Mouse (Mus musculus) urinary bladder, postnatal 14 days (tissue): ENCODE measurements around the gene Cdh18.
"Not testable (repeated sequence)": the region's sequence is repeated elsewhere in the genome, so short reads cannot be mapped to it uniquely, and the experiment has no call there.

Experiments
- DNase-seq: peaks from one replicate; pipeline ENCODE4 v3.0.0; 2021; ENCODE audit warnings: low spot score

The Cdh18 gene

GRCm38 (mm10) chr15:23212068-23212467 lies 663.2 kb downstream of the Cdh18 start:
- DNase-seq: no peak

- no peak for DNase-seq
These were observed 681.8 kb downstream of the Cdh18 start for GRCm38 (mm10) chr15:23230616-23231015.

DNA sequence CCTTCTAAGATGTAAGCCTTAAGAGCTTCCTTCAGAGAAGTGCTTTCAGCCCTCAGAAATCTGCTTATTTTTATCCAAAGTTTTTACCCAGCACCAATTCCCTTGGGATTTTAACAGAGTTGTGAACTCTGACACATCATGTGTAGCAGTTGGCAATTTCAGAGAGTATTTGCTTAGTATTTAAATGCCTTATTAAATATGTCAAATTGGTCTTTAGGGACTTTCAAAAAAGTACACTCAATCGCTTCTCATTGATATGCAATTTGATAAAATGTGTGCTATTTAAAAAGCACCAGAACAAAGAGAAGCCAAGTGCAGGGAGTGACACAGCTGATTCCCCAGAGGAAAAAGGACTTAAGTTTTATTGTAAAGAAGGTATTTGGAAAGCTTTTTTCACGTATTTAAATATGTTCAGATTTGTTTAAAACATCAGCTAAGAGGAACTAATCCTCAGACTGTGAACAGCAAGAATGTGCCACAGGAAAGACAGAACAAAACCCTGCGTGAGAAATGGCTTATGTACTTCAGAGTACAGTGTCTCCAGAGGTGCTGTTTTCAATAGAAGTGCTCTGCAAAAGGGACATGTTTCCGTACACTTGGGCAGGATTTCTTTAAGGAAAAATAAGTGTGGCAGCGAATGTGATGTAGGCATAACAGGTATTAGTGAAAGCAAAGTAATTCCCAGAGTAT lies 709.1 kb downstream of the Cdh18 start:
- no peak for DNase-seq

- no peak for DNase-seq
These were observed 729.6 kb downstream of the Cdh18 start for GRCm38 (mm10) chr15:23278421-23278820.

GRCm38 (mm10) chr15:23305018-23305417 lies 756.2 kb downstream of the Cdh18 start:
- DNase-seq: no peak

GRCm38 (mm10) chr15:23316766-23317165 lies 767.9 kb downstream of the Cdh18 start:
- DNase-seq: no peak

- no peak for DNase-seq
These were observed 768.6 kb downstream of the Cdh18 start for GRCm38 (mm10) chr15:23317409-23317808.

DNA sequence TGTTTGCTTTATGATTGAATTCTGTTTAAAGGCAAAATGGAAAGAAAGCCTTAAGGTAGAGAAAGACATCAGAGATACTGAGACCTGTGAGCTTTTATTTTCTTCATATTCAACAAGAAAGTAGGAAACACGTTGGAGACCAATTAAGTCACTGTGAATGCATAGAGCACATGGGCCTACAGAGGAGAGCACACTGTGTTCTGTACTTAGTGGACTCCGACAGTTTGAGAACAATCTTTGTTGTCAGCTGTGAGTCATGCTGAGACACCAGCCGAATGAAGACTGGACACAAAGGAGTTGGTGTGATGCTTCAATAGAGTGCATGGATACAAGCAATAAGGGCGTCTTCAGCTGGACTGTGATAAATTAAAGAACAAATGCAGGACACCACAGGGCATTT lies 791.5 kb downstream of the Cdh18 start:
- DNase-seq: not testable (repeated sequence)

- no peak for DNase-seq
These were observed 802.3 kb downstream of the Cdh18 start for GRCm38 (mm10) chr15:23351078-23351477.

DNA sequence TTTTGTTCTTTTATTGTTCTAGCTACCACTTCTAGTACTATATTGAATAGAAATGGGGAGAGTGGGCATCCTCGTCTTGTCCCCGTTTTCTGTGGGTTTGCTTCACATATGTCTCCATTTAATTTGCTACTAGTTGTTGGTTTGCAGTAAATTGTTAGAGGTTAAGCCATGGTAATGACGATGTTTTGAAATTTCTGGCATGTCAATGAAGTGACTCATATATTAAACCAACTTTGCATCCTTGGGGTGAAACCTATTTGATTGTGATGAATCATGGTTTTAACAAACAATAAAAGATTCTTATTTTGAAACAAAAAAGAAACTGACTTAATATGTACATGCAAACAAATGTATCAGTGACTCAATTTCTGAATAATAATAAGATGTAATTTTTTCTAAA lies 817.5 kb downstream of the Cdh18 start:
- no peak for DNase-seq

GRCm38 (mm10) chr15:23367712-23368111 lies 818.9 kb downstream of the Cdh18 start:
- no peak for DNase-seq

DNA sequence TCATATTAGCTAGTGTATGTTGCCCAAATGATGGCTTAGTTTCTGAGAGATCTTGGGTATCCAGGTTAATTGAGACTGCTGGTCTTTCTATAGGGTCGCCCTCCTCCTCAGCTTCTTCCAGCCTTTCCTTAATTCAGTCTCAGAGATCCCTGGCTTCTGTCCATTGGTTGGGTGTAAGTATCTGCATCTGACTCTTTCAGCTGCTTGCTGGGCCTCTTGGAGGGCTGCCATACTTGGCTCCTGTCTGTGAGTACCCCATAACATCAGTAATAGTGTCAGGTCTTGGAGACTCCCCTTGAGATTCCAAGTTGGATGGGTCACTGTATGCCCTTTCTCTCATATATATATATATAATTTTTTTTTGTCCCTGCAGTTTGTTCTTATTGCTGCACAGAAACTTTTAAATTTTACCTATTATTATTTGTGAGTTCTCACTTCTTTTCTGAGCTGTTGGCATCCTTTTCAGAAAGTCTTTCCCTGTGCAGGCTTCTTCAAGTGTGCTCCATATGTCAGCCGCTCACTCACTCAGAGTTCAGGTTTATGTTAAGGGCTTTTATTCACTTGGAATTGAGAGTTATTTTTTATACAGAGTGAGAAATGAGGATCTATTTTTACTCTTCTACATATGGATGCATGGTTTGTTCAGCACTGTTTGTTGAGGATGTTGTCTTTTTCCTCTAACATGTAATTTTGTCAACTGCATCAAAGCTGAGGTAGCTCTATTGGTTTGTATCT lies 829.4 kb downstream of the Cdh18 start:
- DNase-seq: no peak

- DNase-seq: no peak
These were observed 837.0 kb downstream of the Cdh18 start for GRCm38 (mm10) chr15:23385816-23386215.

DNA sequence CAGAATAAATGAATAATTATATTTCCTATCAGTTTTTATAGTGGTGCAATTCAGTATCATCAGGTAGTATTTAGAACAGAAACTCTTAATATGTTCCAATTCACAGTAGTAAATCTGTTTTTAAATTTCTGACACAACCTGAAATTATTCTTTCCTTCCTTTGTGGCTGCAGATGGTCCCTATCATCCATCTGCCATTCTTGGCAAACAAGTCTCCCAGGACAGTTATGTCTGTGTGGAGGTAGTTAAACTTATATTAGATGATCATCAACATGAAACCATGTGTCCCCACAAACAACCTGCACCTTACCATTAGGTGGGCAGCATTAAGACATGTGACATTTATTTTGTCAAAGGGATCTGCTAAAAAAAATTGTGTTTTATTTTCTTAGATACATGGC lies 847.8 kb downstream of the Cdh18 start:
- DNase-seq: no peak

GRCm38 (mm10) chr15:23403792-23404191 lies 855.0 kb downstream of the Cdh18 start:
- no peak for DNase-seq

- DNase-seq: no peak
These were observed 859.4 kb downstream of the Cdh18 start for GRCm38 (mm10) chr15:23408256-23408655.

DNA sequence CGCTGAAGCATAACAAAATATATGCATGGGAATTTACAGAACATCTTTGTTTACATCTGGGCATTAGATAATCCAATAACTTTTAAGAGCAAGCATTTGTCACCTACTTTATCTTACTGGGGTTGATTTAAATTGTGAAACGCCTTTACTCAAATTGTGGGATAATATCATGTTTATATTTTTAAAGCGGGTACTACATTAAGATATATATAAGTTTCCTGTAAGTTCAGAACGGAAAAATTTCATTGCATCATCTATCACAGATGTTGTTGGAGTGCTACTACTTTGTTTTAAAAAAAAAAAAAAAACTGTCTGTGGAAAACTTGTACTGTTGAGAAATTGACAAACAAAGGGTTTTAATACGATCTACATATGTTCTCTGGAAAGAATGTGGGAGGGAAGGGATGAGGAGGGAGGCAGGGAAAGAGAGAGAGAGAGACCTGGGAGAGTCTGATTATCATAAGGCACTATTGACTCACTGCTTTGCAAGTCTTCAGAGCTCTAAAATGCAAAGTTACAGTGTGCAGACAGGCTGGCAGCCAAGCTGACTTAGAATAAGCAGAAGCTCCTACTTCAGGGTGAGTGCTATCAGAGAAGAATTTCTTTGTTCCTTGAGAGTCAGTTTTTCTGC lies 867.7 kb downstream of the Cdh18 start:
- no peak for DNase-seq

GRCm38 (mm10) chr15:23418158-23418557 lies 869.3 kb downstream of the Cdh18 start:
- no peak for DNase-seq

DNA sequence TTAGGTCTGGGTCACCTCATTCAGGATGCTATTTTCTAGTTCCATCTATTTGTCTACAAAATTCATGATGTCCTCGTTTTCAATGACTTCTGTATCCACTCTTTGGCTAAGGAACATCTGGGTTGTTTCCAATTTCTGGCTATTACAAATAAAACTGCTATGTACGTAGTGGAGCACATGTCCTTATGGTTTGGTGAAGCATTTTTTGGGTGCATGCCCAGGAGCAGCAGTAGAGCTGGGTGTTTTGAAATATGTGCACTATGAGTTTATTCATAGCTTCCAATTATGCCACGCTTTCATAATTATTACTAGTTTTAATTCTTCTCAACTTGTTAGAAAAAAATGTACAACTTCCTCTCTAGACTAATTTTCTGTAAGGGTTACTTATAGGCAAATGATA lies 871.2 kb downstream of the Cdh18 start:
- no peak for DNase-seq

DNA sequence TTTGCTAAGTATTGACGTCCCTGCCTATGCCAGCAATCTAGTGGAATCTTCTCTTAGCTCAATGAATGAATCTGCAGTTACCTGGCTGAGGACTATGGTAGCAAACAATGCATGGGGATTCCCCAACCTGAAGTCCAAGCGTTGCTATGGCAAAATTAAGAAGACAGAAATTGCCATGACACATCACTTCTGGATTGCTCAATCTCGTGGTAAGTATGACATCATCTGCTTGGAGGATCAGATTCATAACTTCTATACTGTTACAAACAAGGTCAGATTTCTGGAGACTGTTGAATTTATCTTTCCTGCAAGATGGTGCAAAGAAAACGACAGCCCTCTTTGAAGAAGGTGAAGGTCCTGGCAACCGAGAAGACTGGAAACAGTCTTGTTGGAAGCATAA lies 881.2 kb downstream of the Cdh18 start:
- no peak for DNase-seq

- DNase-seq: no peak
These were observed 899.7 kb downstream of the Cdh18 start for GRCm38 (mm10) chr15:23448542-23448941.

DNA sequence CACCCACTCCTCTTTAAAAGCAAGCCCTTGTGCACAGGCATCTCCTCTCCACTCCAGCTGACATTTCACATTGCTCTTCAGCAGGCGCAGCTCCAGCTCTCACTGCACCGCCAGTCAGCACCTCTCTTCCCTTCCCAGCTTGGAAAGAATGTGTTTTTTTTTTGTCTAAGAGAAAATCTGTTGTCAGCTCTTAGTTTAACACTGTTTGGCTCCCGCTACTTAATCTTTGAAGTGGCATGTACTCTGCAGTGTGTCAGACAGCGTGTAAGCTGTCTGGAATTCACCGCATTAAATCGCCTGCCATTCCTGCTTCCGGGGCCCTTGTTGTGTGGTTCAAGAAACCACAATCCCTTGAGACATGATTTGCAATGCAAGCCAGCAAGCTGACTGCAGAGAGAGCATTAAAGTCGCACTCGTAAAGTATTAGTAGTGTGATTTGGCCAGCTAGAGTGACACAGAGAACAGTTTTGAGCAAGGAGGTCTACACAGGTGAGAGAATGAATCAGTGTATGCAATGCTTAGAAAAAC lies 903.3 kb downstream of the Cdh18 start:
- DNase-seq: no peak

GRCm38 (mm10) chr15:23453331-23453730 lies 904.5 kb downstream of the Cdh18 start:
- DNase-seq: no peak
